In genomic region chr17:80048230-80048629, GRCm38 (mm10) we compare ENCODE assay signal across 8 mouse cellular contexts. TPM values are rescaled to one million over a fixed set of nuclear protein-coding genes. Genes with fewer than 3 reads are reported as not detected.
A peak's percentile ranks its signal among the peaks of the same experiment; 100 is the strongest.
DNase-seq lines count a peak whose midpoint lies in the region; ATAC-seq and TF ChIP-seq lines count a peak whose summit lies in the region.

No protein-coding gene starts in this region.

- no peak overlapping the region for H3K4me3 ChIP-seq in kidney, adult 2 months (ENCODE audit: insufficient read depth, low read depth, low read length)
- no peak overlapping the region for H3K4me3 ChIP-seq in kidney, embryonic 14.5 days (ENCODE audit: low read length)
- no peak overlapping the region for H3K4me3 ChIP-seq in G1E (ENCODE audit: low read depth, low read length)

- no peaks in the 10 kb centered on the region for H3K9me3 ChIP-seq in kidney, embryonic 14.5 days (ENCODE audit: control insufficient read depth, low read length)
- H3K9me3 ChIP-seq in G1E (replicated peaks), result no peaks in the 10 kb centered on the region

- peaks cover 5% of the 10 kb centered on the region; the same call in 1 of the 2 replicates for H3K4me1 ChIP-seq in kidney, adult 2 months (ENCODE audit: control insufficient read depth, insufficient read depth, low read length)
- no peaks in the 10 kb centered on the region for H3K4me1 ChIP-seq in kidney, embryonic 14.5 days (ENCODE audit: control insufficient read depth, insufficient read depth, low read length)
- no peaks in the 10 kb centered on the region for H3K4me1 ChIP-seq in G1E (ENCODE audit: insufficient read depth, low read depth, low read length)

- H3K27me3 ChIP-seq in kidney, adult 2 months (replicated peaks; ENCODE audit: control insufficient read depth, insufficient read depth, low read length), result no peaks in the 10 kb centered on the region
- H3K27me3 ChIP-seq in kidney, embryonic 14.5 days (ENCODE audit: control insufficient read depth, insufficient read depth, low read length), result no peaks in the 10 kb centered on the region
- H3K27me3 ChIP-seq in G1E (ENCODE audit: insufficient read depth, low read length), result no peaks in the 10 kb centered on the region

- 51% methylated on average over 7 of the region's 7 CpGs for WGBS in kidney, adult 2 months
- 70% methylated on average over 7 of the region's 7 CpGs for WGBS in kidney, embryonic 14.5 days

- no peak overlapping the region for H3K4me2 ChIP-seq in kidney, embryonic 14.5 days (replicated peaks; ENCODE audit: low read depth, low read length)

- H3K36me3 ChIP-seq in kidney, adult 2 months (ENCODE audit: control insufficient read depth, insufficient read depth, low read length), result peaks cover 15% of the 10 kb centered on the region
- peaks cover 77% of the 10 kb centered on the region for H3K36me3 ChIP-seq in kidney, embryonic 14.5 days (ENCODE audit: control insufficient read depth, insufficient read depth, low read length)
- peaks cover 83% of the 10 kb centered on the region for H3K36me3 ChIP-seq in G1E (replicated peaks)

- TF ChIP-seq POLR2A in kidney, adult 2 months (IDR thresholded peaks at IDR 0.05; ENCODE audit: low read depth, low read length), result no peak

- peak; percentile 85 for DNase-seq in kidney, adult 2 months
- DNase-seq in G1E (ENCODE audit: low spot score), result no peak
- DNase-seq in c-Kit-positive CD71-negative TER-119-negative erythroid progenitor cells, embryonic 14.5 days (ENCODE audit: low read depth), result peak; percentile 68
- peak; percentile 58 for DNase-seq in fibroblast of lung, adult 2 months (ENCODE audit: low read depth)
- DNase-seq in kidney, postnatal 36 days, result peak; percentile 82 to 83
- DNase-seq in mesoderm, embryonic 11.5 days (ENCODE audit: low read depth, low spot score), result peak; percentile 66
- DNase-seq in thymus, postnatal 4 days, result peak; percentile 74

- H3K9ac ChIP-seq in kidney, embryonic 14.5 days (ENCODE audit: low read depth, low read length), result no peak overlapping the region

- no peak overlapping the region for H3K27ac ChIP-seq in kidney, adult 2 months (ENCODE audit: insufficient read depth, low read depth, low read length)
- H3K27ac ChIP-seq in kidney, embryonic 14.5 days (ENCODE audit: low read depth, low read length), result no peak overlapping the region

- no peak for ATAC-seq in kidney, embryonic 14.5 days (ENCODE audit: low FRiP score, low TSS enrichment)
- ATAC-seq in G1E (ENCODE audit: extremely low read depth, insufficient number of reproducible peaks, low FRiP score, poor library complexity, severe bottlenecking), result peak; percentile 49; the same call in 1 of the 2 replicates

- peak; percentile 40 for TF ChIP-seq CTCF in kidney, adult 2 months (conservative IDR thresholded peaks at IDR 0.05; ENCODE audit: insufficient read depth, insufficient read length, low read depth, low read length)
- 0 out of 2 replicates have a peak, but pooled peaks have one; percentile 7 for TF ChIP-seq CTCF in G1E (IDR thresholded peaks at IDR 0.05; ENCODE audit: low read depth, low read length)

RNA-seq across cellular contexts. Expression of gene Hnrnpll, which starts 13.9 kb away (rescaled TPM):
- 11.7 and 13.1 TPM in 2 replicates for polyA plus RNA-seq in kidney, adult 2 months (2012; rRNA removed)
- 75.2 and 90.1 TPM in 2 replicates for polyA plus RNA-seq in kidney, embryonic 14.5 days (2014; fragmentation: Nextera tagmentation; extraction: Ambion mirVana)
- total RNA-seq in G1E (2014; fragmentation: Nextera tagmentation) (97.0 and 98.6 TPM in 2 replicates), G1E (2017) (66.3 and 76.5 TPM in 2 replicates)
- 50.1 and 62.3 TPM in 2 replicates for polyA plus RNA-seq in G1E (2012)
